Mouse (Mus musculus): ENCODE data around the gene Bcl11b. TPM values are rescaled to one million over a fixed set of nuclear protein-coding genes. Genes with fewer than 3 reads are reported as not detected.

The Bcl11b gene
- 0.53 TPM for polyA plus RNA-seq (2014; fragmentation: Illumina TruSeq; extraction: RNeasy Lipid Tissue Mini Kit (QIAGEN cat#74804); ENCODE audit: insufficient read depth, low read depth, low replicate concordance)

GRCm38 (mm10) chr12:108003483-108003882, at the start of gene Bcl11b:
Gene Bcl11b (minus strand): TSS chr12:108003602.

Other genes starting within 250 kb of the Bcl11b start
- 73.8 TPM for gene Setd3, start 175.7 kb upstream of the Bcl11b start, polyA plus RNA-seq (2014; fragmentation: Illumina TruSeq; extraction: RNeasy Lipid Tissue Mini Kit (QIAGEN cat#74804); ENCODE audit: insufficient read depth, low read depth, low replicate concordance)
- 9.9 TPM for gene Ccnk, start 176.0 kb upstream of the Bcl11b start, polyA plus RNA-seq (2014; fragmentation: Illumina TruSeq; extraction: RNeasy Lipid Tissue Mini Kit (QIAGEN cat#74804); ENCODE audit: insufficient read depth, low read depth, low replicate concordance)